Mouse (Mus musculus): Measurements from ENCODE around the gene Hnrnpr. TPM values are rescaled to one million over a fixed set of nuclear protein-coding genes. Genes with fewer than 3 reads are reported as not detected.
A peak's percentile ranks its signal among the peaks of the same experiment; 100 is the strongest.

Hnrnpr gene
- polyA plus RNA-seq (2012; rRNA removed) = 10.0 and 18.3 TPM in 2 replicates

DNA sequence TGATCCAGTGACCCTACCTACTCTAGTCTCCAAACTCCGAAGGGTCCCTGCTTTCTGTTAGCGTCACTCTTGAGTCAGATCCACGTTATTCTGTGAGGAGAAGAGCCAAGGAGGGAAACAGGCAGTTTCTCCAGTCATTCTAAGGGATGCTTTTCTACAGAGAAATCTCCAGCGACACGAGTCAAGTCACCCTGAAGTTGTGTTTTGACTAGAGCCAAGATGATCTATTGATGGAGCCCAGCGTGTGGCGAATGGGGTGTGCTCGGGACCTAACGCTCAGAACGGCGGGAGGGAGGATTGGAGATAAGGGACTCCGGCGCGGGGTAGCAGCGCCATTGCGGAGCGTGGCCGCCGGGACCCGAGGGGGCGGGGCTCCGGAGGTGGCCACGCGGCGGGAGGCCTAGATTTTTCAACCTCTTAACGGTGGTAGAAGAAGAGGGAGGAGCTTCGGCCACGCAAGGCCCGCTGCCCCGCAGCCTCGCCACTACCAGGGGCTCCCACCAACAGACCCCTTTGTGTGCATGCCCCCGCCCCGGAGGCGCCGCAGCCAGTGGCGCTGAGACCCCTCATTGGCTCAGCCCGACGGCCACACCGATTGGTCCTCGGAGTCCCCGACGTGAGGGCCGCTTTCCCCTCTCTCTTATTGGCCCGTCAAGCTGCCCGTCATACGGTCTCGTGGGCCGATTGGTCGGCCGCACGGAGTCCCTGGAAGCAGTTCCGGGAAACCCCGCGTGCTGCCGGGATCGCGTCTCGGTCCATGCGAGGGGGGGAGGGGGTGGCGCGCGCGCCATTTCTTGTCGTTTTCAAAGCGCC lies at the start of gene Hnrnpr:
Gene Hnrnpr (plus strand): TSS at position 714 of the 813 bp plus-strand sequence.
- DNase-seq = peak; percentile 98
- Histone ChIP-seq H3K4me1 (ENCODE audit: control insufficient read depth, insufficient read depth, low read length) (peaks cover 9% of the 10 kb centered on the region), H3K4me3 (replicated peaks; ENCODE audit: extremely low read depth, low read depth, low read length) (peak within 1 kb of the TSS; percentile 92)
- WGBS = under 1% methylated on average over 63 of the region's 65 CpGs
- TF ChIP-seq POLR2A (IDR thresholded peaks at IDR 0.05; ENCODE audit: borderline replicate concordance, extremely low read depth, low read depth, low read length) = peak; percentile 22; the same call in 1 of the 2 replicates
- TF ChIP-seq CTCF (IDR thresholded peaks at IDR 0.05; ENCODE audit: insufficient read depth, low read length) = no peak

DNA sequence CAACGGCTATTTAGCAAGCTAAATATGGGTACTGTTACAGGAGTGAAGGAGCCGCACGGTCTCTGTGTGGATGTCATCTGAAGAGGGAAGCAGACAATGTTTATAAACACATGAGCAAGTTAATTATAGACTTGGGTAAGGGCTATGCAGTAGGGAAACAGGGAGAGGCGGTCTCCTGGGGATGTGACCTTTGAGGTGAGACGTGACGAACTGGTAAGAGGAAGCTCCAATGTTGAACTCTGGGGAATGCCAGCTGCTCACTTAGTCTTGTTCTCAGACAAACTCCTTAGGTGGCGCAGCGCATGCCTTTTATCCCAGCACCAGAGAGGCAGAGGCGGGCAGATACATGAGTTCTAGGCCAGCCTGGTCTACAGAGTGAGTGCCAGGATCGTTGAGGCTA lies 48.8 kb upstream of the Hnrnpr start:
- no peak for TF ChIP-seq CTCF (IDR thresholded peaks at IDR 0.05; ENCODE audit: insufficient read depth, low read length)
- no peak for TF ChIP-seq POLR2A (IDR thresholded peaks at IDR 0.05; ENCODE audit: borderline replicate concordance, extremely low read depth, low read depth, low read length)
- no peak for DNase-seq
- no peak overlapping the region for H3K4me3 ChIP-seq (replicated peaks; ENCODE audit: extremely low read depth, low read depth, low read length)
- 44% methylated on average over 10 of the region's 10 CpGs for WGBS
- no peaks in the 10 kb centered on the region for H3K4me1 ChIP-seq (ENCODE audit: control insufficient read depth, insufficient read depth, low read length)

DNA sequence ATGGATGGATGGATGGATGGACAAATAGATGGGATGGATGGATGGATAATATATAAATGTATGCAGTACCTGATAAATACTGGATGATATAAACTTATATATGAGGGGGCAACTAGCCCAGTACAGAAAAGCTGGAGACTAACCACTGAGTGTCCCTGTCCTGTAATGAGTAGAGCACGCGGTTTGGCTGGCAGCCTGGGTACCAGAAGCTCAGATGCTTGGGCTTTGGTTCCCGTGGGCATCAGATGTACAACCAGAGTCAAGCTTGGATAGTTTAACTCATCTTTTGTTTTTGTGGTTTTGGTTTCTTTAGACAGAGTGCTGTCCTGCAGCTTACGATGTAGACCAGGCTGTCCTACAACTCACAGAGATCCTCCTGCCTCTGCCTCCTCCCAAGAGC lies 47.2 kb upstream of the Hnrnpr start:
- no peaks in the 10 kb centered on the region for H3K4me1 ChIP-seq (ENCODE audit: control insufficient read depth, insufficient read depth, low read length)
- DNase-seq = no peak
- H3K4me3 ChIP-seq (replicated peaks; ENCODE audit: extremely low read depth, low read depth, low read length) = no peak overlapping the region
- WGBS = 91% methylated on average over 4 of the region's 4 CpGs
- no peak for TF ChIP-seq CTCF (IDR thresholded peaks at IDR 0.05; ENCODE audit: insufficient read depth, low read length)
- no peak for TF ChIP-seq POLR2A (IDR thresholded peaks at IDR 0.05; ENCODE audit: borderline replicate concordance, extremely low read depth, low read depth, low read length)

DNA sequence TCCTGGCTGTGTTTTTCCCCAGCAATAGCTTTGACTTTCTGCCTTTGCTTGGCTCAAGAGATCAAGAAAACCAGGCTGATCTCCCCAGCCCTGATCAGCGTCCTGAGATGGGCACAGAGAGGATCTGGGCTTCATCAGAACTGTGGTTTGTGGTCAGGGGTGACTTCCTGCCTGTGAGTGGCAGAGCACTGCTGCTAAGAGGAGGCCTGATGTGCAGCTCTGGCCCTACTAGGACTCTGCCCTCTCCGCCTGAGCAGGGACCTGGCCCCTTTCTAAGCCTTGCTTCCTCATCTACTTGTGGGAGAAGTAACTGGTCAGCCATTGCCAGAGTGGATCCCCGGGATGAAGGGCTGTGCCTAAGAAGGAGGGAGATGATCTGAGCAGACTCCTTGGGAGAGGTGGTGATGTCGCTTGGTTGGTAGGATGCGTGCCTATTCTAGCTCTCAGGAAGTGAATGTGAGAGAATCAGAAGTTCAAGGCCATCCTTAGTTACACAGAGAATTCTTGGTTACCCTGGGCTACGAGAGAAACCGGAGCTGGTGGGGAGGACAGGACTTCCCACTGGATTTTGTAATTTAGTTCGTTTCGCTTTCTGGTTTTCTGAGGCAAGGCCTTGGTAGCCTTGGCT lies 43.9 kb upstream of the Hnrnpr start:
- Histone ChIP-seq H3K4me1 (ENCODE audit: control insufficient read depth, insufficient read depth, low read length) (no peaks in the 10 kb centered on the region), H3K4me3 (replicated peaks; ENCODE audit: extremely low read depth, low read depth, low read length) (no peak overlapping the region)
- 67% methylated on average over 9 of the region's 9 CpGs for WGBS
- no peak for DNase-seq
- TF ChIP-seq POLR2A (IDR thresholded peaks at IDR 0.05; ENCODE audit: borderline replicate concordance, extremely low read depth, low read depth, low read length) = no peak
- no peak for TF ChIP-seq CTCF (IDR thresholded peaks at IDR 0.05; ENCODE audit: insufficient read depth, low read length)

- DNase-seq = no peak
- H3K4me3 ChIP-seq (replicated peaks; ENCODE audit: extremely low read depth, low read depth, low read length) = no peak overlapping the region
- no peaks in the 10 kb centered on the region for H3K4me1 ChIP-seq (ENCODE audit: control insufficient read depth, insufficient read depth, low read length)
- TF ChIP-seq CTCF (IDR thresholded peaks at IDR 0.05; ENCODE audit: insufficient read depth, low read length) (no peak), POLR2A (IDR thresholded peaks at IDR 0.05; ENCODE audit: borderline replicate concordance, extremely low read depth, low read depth, low read length) (no peak)
- 88% methylated on average over 1 of the region's 1 CpGs for WGBS
These were observed 41.8 kb upstream of the Hnrnpr start for GRCm38 (mm10) chr4:136268912-136269311.

GRCm38 (mm10) chr4:136270648-136271047 lies 40.1 kb upstream of the Hnrnpr start:
- DNase-seq = no peak
- H3K4me3 ChIP-seq (replicated peaks; ENCODE audit: extremely low read depth, low read depth, low read length) = no peak overlapping the region
- H3K4me1 ChIP-seq (ENCODE audit: control insufficient read depth, insufficient read depth, low read length) = no peaks in the 10 kb centered on the region
- WGBS = 89% methylated on average over 8 of the region's 8 CpGs
- TF ChIP-seq CTCF (IDR thresholded peaks at IDR 0.05; ENCODE audit: insufficient read depth, low read length) (no peak), POLR2A (IDR thresholded peaks at IDR 0.05; ENCODE audit: borderline replicate concordance, extremely low read depth, low read depth, low read length) (no peak)

DNA sequence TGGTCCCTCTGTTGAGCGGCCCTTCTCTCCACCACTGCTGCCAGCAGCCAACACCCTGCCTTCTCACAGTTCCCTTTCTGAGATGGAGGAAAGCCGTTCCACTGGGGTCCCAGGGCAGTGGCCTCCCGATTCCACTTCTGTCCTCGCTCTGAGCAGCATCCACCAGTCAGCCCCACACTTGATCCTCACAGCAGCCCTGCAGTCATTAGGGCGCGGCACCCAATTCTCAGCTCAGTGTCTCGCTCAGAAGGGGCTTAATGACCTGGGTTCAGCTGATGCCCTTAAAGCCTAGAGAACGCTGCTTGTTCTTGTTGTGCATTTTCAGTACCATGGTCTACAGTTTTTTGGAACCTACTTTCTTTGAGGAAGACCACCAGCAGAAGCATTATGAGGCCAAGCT lies 29.6 kb upstream of the Hnrnpr start:
- no peak overlapping the region for H3K4me3 ChIP-seq (replicated peaks; ENCODE audit: extremely low read depth, low read depth, low read length)
- peaks cover 12% of the 10 kb centered on the region for H3K4me1 ChIP-seq (ENCODE audit: control insufficient read depth, insufficient read depth, low read length)
- DNase-seq = no peak
- TF ChIP-seq POLR2A (IDR thresholded peaks at IDR 0.05; ENCODE audit: borderline replicate concordance, extremely low read depth, low read depth, low read length) (no peak), CTCF (IDR thresholded peaks at IDR 0.05; ENCODE audit: insufficient read depth, low read length) (no peak)
- 88% methylated on average over 8 of the region's 8 CpGs for WGBS

GRCm38 (mm10) chr4:136281611-136282010 lies 29.1 kb upstream of the Hnrnpr start:
- H3K4me3 ChIP-seq (replicated peaks; ENCODE audit: extremely low read depth, low read depth, low read length) = no peak overlapping the region
- 59% methylated on average over 9 of the region's 9 CpGs for WGBS
- H3K4me1 ChIP-seq (ENCODE audit: control insufficient read depth, insufficient read depth, low read length) = peaks cover 17% of the 10 kb centered on the region
- DNase-seq = no peak
- TF ChIP-seq CTCF (IDR thresholded peaks at IDR 0.05; ENCODE audit: insufficient read depth, low read length) = no peak
- TF ChIP-seq POLR2A (IDR thresholded peaks at IDR 0.05; ENCODE audit: borderline replicate concordance, extremely low read depth, low read depth, low read length) = no peak

DNA sequence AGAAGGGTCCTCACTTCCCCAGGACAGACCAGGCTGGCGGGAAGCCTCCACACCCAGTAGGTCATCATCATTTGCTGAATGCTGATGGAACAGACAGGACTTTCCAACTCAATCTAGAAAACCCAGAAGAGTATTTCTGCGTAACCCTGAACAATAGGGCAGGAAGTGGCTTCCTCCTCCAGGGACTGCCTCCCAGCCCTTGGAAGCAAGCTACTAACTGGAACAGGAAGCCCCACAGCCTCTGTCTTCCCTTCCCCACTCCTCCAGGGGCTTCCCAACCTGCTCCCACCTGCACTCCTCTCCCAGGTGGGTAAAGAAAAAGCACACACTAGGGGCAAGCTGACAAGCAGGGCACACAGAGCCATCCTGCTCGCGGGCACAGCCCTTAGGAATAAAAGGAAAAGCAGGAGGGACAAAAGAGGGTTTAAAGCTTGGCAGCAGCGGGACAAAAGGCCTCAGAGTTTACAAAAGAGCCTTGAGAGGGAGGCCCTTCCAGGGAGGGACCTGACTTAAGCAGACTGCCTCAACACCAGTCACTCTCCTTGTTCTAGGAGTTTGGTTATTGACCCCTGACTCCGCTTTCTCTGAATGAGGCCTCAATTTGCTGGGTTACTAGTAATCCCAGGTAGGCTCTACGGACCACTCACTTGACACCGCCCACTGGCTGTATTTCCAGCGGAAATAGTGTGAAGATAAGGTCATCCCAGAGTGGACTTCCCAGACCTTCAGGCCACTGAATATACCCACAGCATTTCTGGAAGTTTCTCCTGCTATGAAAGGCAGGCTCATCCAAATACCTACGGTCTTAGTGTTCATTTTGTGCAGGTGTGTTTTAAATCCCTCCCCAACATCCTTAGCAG lies 27.9 kb upstream of the Hnrnpr start:
- Histone ChIP-seq H3K4me3 (replicated peaks; ENCODE audit: extremely low read depth, low read depth, low read length) (no peak overlapping the region), H3K4me1 (ENCODE audit: control insufficient read depth, insufficient read depth, low read length) (peaks cover 18% of the 10 kb centered on the region)
- no peak for TF ChIP-seq CTCF (IDR thresholded peaks at IDR 0.05; ENCODE audit: insufficient read depth, low read length)
- peak; percentile 20; the same call in 1 of the 2 replicates for TF ChIP-seq POLR2A (IDR thresholded peaks at IDR 0.05; ENCODE audit: borderline replicate concordance, extremely low read depth, low read depth, low read length)
- 29% methylated on average over 10 of the region's 10 CpGs for WGBS
- peak; percentile 17 for DNase-seq
